ENCODE assay signal across 8 mouse cellular contexts in the genomic region with DNA sequence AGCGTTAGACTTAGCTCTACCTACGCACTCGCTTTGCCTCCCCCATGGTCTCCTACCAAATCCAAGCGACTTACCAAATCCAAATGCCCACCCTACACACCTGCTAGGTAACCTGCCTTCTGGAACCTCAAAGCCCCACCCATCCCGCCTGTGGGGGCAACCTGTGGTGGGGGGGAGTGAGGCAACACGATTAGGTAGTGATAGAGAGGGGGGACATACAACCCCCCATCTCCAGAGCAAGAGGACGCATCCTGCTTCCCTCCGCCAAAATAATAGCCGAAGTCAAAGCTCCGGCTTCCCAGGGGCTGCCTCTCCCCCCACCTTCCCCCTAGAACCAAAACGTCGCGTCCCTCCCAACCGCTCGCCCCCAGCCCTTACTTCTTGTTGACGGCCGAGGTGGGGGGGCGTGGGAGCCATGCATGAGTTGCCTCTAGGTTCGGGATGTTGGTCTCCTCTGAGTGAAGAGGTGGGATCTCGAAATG.
DNase-seq lines count a peak whose midpoint lies in the region; ATAC-seq and TF ChIP-seq lines count a peak whose summit lies in the region.

No protein-coding gene starts in this region.

- under 1% methylated on average over 20 of the region's 20 CpGs for WGBS in forebrain, embryonic 14.5 days
- under 1% methylated on average over 20 of the region's 20 CpGs for WGBS in limb, embryonic 11.5 days

- H3K9ac ChIP-seq in forebrain, embryonic 14.5 days (ENCODE audit: low read length) = peak overlapping the region; percentile 68
- no peak overlapping the region for H3K9ac ChIP-seq in limb, embryonic 11.5 days (ENCODE audit: low read length)

- peak overlapping the region; percentile 33 for H3ac ChIP-seq in myocyte (ENCODE audit: control insufficient read depth, insufficient read length)

- H3K79me2 ChIP-seq in myocyte (ENCODE audit: control insufficient read depth, insufficient read depth) = peaks cover 10% of the 10 kb centered on the region

- no peak for TF ChIP-seq POLR2A in myocyte (IDR thresholded peaks at IDR 0.05; ENCODE audit: insufficient read length, low read depth)

- peak; percentile 21; the same call in 1 of the 2 replicates for ATAC-seq in forebrain, embryonic 14.5 days
- peak; percentile 15; the same call in 1 of the 2 replicates for ATAC-seq in limb, embryonic 11.5 days (ENCODE audit: insufficient number of reproducible peaks, low FRiP score, low TSS enrichment, low read depth)

- H3K4me2 ChIP-seq in forebrain, embryonic 14.5 days (ENCODE audit: low read length) = peak overlapping the region; percentile 100
- peak overlapping the region; percentile 100 for H3K4me2 ChIP-seq in limb, embryonic 11.5 days (ENCODE audit: low read depth, severe bottlenecking)
- H3K4me2 ChIP-seq in myocyte (ENCODE audit: low read depth) = peak overlapping the region; percentile 100

- H3K27ac ChIP-seq in forebrain, embryonic 14.5 days (ENCODE audit: low read depth, low read length) = no peak overlapping the region
- no peak overlapping the region for H3K27ac ChIP-seq in limb, embryonic 11.5 days (replicated peaks; ENCODE audit: low read depth, low read length)

- peaks cover 18% of the 10 kb centered on the region for H3K4me1 ChIP-seq in forebrain, embryonic 14.5 days (ENCODE audit: control insufficient read depth, insufficient read depth, low read length)
- H3K4me1 ChIP-seq in limb, embryonic 11.5 days (ENCODE audit: control insufficient read depth, insufficient read depth, low read length) = peaks cover 21% of the 10 kb centered on the region

- H3K4me3 ChIP-seq in forebrain, embryonic 14.5 days (ENCODE audit: low read depth, low read length) = peak overlapping the region; percentile 68
- peak overlapping the region; percentile 68 for H3K4me3 ChIP-seq in limb, embryonic 11.5 days (ENCODE audit: low read depth, low read length)
- H3K4me3 ChIP-seq in myocyte = peak overlapping the region; percentile 84

- peak; percentile 98 for DNase-seq in heart, adult 11 months
- no peak for DNase-seq in heart, adult 8-10 months (ENCODE audit: low spot score)
- peak; percentile 57 for DNase-seq in adrenal gland, postnatal 10 days
- DNase-seq in forebrain, embryonic 14.5 days (ENCODE audit: low spot score) = peak; percentile 24
- DNase-seq in induced T-regulatory cell, adult 2 months (ENCODE audit: low read depth) = peak; percentile 71
- peak; percentile 33 for DNase-seq in limb, embryonic 11.5 days (ENCODE audit: low spot score)
- DNase-seq in urinary bladder, postnatal 14 days (ENCODE audit: low spot score) = peak; percentile 43

- no peaks in the 10 kb centered on the region for H3K36me3 ChIP-seq in forebrain, embryonic 14.5 days (ENCODE audit: control insufficient read depth, insufficient read depth, low read length)
- no peaks in the 10 kb centered on the region for H3K36me3 ChIP-seq in limb, embryonic 11.5 days (ENCODE audit: control insufficient read depth, insufficient read depth, low read length)
- no peaks in the 10 kb centered on the region for H3K36me3 ChIP-seq in myocyte (ENCODE audit: control insufficient read depth, insufficient read depth)

- no peaks in the 10 kb centered on the region for H3K9me3 ChIP-seq in forebrain, embryonic 14.5 days (replicated peaks; ENCODE audit: control insufficient read depth, low read length)
- no peaks in the 10 kb centered on the region for H3K9me3 ChIP-seq in limb, embryonic 11.5 days (ENCODE audit: control insufficient read depth, low read length)

- peaks cover 35% of the 10 kb centered on the region for H3K27me3 ChIP-seq in forebrain, embryonic 14.5 days (replicated peaks; ENCODE audit: control insufficient read depth, insufficient read depth, low read length)
- H3K27me3 ChIP-seq in limb, embryonic 11.5 days (ENCODE audit: control insufficient read depth, insufficient read depth, low read length) = peaks cover 64% of the 10 kb centered on the region
- no peaks in the 10 kb centered on the region for H3K27me3 ChIP-seq in myocyte (ENCODE audit: control insufficient read depth, insufficient read depth, insufficient read length)

TF ChIP-seq in myocyte, 11 proteins besides CTCF, POLR2A, EP300 and RAD21:
- TF ChIP-seq MYOD1 (IDR thresholded peaks at IDR 0.05; ENCODE audit: control insufficient read depth in 1 of 3, insufficient read length in 2 of 3, low read depth in 2 of 3) (no peak), MAX (IDR thresholded peaks at IDR 0.05; ENCODE audit: low read depth) (no peak), SRF (IDR thresholded peaks at IDR 0.05; ENCODE audit: control insufficient read depth, insufficient read length, low read depth) (no peak)
